Mouse (Mus musculus): ENCODE results near the gene Atxn3. TPM values are rescaled to one million over a fixed set of nuclear protein-coding genes. Genes with fewer than 3 reads are reported as not detected.

Gene Atxn3
- 10 to 100 TPM; 25.3 to 31.5 TPM for total RNA-seq (2023)

GRCm38 (mm10) chr12:101957942-101958544, at the start of gene Atxn3:
Gene Atxn3, minus strand, starts transcription at chr12:101958246.

GRCm38 (mm10) chr12:101975601-101976571, 17.8 kb upstream of the Atxn3 start, which contains the start of gene Cpsf2:
Gene Cpsf2, plus strand, starts transcription at chr12:101975988.

DNA sequence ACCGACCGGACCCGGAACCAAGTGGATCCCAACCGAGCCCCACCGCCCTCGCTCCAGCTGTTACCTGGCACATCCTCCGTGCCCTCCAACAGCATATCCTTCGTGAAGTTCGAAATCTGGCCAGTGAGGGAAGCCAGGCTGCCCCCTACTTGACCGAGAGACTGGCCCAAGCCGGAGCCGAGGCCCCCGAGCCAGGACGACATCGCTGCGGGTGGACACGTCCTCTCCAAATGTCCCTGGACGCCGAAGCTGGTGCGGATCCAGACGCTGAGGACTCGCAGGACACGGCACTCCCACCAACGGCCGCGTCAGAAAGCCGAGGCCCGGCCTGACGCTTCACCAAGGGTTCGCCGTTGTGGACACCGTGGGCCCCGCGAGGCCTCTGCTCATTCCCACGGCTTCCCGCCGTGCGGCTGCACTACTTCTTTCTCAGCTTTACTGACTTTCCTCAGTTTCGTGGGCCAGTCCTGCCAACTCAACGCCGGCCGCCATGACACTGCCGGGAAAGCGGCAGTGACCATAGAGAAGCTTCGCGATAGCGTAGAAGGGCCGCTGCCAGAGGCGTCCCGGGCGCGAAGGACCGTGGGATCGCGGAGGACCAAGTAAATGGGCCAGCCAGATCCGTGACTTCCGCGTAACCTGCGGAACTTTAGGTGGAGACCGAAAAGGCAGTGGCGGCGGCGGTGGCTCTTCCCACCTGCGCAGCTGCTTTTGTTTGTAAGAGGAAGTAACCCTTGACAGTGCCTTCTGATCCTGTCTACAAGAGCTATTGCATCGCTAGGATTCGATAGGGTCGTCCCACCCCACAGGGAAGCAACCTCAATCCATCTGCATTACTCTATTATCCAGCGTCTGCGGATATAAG, 45.2 kb downstream of the Atxn3 start, which contains the start of gene Trip11:
Gene Trip11 (minus strand): TSS at position 642 of the 865 bp plus-strand sequence.

Other genes starting within 250 kb of the Atxn3 start
- not detected for gene Tc2n, start 239.7 kb downstream of the Atxn3 start, total RNA-seq (2023)
- not detected for gene Fbln5, start 139.2 kb downstream of the Atxn3 start, total RNA-seq (2023)
- 10 to 100 TPM; 58.9 to 67.8 TPM for gene Trip11, start 45.0 kb downstream of the Atxn3 start, total RNA-seq (2023)
- 10 to 100 TPM; 40.5 to 41.0 TPM for gene Cpsf2, start 17.7 kb upstream of the Atxn3 start, total RNA-seq (2023)
- not detected for gene Slc24a4, start 170.5 kb upstream of the Atxn3 start, total RNA-seq (2023)